Mouse (Mus musculus): Measurements from ENCODE around the gene Olfr1532-ps1. TPM values are rescaled to one million over a fixed set of nuclear protein-coding genes. Genes with fewer than 3 reads are reported as not detected.
"Not testable (repeated sequence)": the region's sequence is repeated elsewhere in the genome, so short reads cannot be mapped to it uniquely, and the experiment has no call there.

The Olfr1532-ps1 gene
- not detected for total RNA-seq (2021)

DNA sequence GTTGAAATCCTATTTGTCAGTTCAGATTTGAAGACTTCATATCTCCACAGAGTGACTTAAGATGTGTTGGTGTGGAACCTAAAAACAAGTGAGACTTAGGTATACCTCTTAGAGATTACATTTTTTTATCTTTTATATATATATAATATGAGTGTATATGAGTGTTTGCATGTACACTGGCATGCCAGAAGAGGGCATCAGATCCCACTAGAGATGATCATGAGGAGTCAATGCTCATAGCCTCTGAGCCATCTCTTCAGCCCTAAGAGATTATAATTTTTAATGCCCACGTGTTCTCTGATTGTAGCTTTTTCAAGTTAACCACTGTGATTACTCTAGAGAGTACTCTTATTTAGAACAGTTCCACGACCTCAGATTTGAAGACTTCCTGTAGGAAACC lies at the start of gene Olfr1532-ps1:
Gene Olfr1532-ps1, plus strand, starts transcription at position 326 of the 400 bp plus-strand sequence.
- intact Hi-C loops (cut with DNase I) = no loop called here
- DNase-seq (ENCODE audit: low spot score) = no peak

DNA sequence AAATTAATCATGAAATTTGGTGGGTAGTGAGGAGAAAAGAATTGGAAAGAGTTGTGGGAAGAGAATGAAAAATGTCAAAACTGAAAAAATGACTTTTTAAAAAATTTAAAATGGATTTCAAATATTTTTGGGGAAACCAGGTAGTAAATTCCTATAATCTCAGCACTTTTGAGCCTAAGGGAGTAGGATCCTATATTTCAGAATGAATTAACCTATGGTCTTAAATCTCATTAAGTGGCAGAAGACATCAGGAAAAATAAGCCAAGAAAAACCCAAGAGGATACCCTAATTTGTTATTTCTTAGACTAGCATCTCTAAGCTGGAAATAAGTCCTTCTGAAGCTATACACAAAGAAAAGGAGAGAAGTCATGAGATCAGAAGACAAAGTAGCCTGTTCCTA lies 44.9 kb upstream of the Olfr1532-ps1 start, which contains the start of gene Olfr704:
Gene Olfr704, plus strand, starts transcription at position 301 of the 400 bp plus-strand sequence.
- no peak for DNase-seq (ENCODE audit: low spot score)
- intact Hi-C loops (cut with DNase I) = no loop called here

DNA sequence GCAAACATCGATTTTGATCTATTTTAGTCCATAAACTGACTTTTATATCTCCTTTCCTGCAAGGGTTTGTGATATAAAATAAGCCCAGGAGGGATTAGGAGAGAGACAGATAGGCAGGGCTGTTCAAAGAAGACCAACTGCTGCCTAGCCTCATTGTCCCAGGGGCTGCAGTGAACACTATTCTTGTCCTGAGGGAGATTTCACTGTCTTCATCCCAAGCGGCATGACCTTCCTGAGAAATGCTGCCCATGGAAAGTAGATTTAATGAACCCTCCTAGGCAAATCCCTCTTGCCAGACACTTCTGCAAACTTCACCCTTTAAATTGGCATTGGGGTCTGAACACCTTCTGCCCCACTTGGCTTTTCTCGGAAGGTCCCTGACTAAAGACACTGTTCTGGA lies 31.0 kb upstream of the Olfr1532-ps1 start, which contains the start of gene Olfr705:
Gene Olfr705, minus strand, starts transcription at position 101 of the 400 bp plus-strand sequence.
- intact Hi-C loops (cut with DNase I) = no loop called here
- DNase-seq (ENCODE audit: low spot score) = no peak

DNA sequence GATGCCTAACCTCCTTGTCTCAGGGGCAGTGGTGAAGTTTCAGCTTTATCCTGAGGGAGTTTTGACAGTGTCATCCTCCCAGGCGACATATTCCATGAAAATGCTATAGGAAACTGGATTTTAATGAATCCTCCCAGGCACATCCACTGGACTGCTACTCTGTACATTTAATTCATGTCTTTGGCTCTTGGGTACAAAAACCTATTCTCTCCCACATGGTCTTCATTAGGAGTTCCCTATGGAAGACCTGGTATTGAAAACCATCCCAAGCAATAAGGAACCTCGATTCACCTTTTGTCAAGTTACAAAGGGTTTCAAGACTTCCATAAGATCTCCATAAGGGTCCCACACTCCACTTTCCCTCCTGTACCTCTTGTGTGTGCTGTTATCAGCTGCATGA lies 19.7 kb upstream of the Olfr1532-ps1 start, which contains the start of gene Olfr706:
Gene Olfr706, minus strand, starts transcription at position 101 of the 400 bp plus-strand sequence.
- no peak for DNase-seq (ENCODE audit: low spot score)
- intact Hi-C loops (cut with DNase I) = no loop called here

DNA sequence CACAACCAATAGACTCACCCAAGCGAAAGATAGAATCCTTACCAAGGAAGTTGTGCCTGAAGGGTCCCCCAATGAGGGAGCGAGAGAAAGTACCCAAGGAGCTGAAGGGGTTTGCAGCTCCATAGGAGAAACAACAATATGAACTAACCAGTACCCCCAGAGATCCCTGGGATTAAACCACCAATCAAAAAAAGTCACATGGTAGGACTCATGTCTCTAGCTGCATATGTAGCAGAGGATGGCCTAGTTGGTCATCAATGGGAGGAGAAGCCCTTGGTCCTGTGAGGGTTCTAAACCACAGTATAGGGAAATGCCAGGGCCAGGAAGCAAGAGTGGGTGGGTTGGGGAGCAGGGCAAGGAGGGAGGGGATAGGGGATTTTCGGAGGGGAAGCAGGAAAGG lies 6.7 kb upstream of the Olfr1532-ps1 start, which contains the start of gene Olfr707:
Gene Olfr707, minus strand, starts transcription at position 101 of the 400 bp plus-strand sequence.
- intact Hi-C loops (cut with DNase I); DNase-seq (ENCODE audit: low spot score): not testable (repeated sequence)

DNA sequence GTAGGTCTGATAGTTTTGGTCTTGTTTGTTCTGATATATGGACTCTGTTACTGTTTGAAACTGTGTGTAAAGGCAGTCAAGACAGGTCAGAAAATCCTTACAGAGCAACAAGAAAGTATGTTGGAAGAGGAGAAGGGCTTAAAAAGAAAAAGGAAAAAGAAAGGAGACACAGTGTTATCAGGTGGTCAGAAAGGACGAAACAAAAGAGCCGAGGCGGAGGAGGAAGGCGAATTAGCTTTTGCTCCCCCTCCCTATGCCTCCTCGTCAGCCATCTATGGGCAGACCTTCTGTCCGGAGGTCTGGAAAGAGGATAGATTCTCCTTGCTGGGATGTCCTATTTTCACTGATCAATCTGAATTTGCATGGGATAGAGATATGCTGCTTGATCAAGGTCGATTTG lies 13.2 kb downstream of the Olfr1532-ps1 start:
- intact Hi-C loops (cut with DNase I); DNase-seq (ENCODE audit: low spot score): not testable (repeated sequence)

DNA sequence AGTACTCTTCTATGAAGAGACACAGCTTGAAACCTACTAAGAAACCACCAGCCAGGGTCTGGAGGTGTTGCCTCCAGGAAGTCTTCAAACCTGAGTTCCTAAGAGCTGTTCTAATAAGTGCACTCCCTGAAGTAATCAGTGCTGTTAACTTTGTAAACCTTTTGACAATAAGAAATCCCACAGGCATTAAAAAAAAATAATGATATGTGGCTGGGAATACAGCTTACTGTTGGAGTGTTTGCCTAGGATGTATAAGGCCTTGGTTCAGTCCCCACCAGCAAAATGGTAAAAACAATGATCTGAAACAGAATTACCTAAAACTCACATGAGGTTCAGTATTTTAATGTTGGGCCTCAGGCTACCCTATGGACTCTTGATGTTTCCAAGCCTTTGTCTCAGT lies 24.3 kb downstream of the Olfr1532-ps1 start, which contains the start of gene Olfr709-ps1:
Gene Olfr709-ps1, minus strand, starts transcription at position 101 of the 400 bp plus-strand sequence.
- intact Hi-C loops (cut with DNase I) = no loop called here
- no peak for DNase-seq (ENCODE audit: low spot score)

DNA sequence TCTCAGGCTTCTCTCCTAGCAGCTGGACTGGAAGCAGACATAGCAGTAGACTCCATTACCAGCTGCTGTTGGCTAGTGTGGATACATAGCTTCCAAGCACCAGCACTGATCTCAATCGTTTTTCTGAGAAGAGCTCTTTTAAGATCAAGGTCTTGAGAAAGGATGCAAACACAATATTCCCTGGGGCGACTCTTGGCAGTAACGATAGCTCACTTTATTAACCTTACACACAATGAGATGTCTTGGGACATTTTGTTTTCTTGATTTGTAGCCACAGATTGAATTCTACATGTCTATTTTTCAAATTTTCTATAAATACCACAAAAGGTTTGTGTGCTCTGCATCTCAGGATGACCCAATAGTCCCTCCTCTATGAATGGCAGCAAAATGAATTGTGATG lies 40.4 kb downstream of the Olfr1532-ps1 start, which contains the start of gene Olfr710:
Gene Olfr710, minus strand, starts transcription at position 101 of the 400 bp plus-strand sequence.
- no peak for DNase-seq (ENCODE audit: low spot score)
- intact Hi-C loops (cut with DNase I) = no loop called here

DNA sequence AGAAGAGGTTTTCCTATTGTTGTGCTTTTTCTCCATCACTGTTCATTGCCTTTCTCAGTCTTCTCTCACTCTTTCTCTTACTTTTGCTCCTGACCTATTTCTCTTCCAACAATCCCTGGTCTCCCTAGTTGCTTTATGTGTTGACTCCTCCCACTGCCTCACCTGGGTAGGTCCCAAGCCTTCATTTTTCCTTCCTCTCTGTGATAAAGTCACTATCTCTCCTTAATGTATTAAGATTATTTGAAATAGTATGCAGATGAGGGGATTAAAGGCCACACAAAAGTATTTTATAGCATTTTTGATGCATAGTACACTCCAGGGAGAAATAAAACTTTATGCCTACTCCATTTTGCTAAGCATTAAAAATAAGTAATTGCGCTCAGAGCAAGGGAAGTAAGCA lies 56.0 kb downstream of the Olfr1532-ps1 start, which contains the start of gene Olfr6:
Gene Olfr6, minus strand, starts transcription at position 101 of the 400 bp plus-strand sequence.
- intact Hi-C loops (cut with DNase I) = no loop called here
- no peak for DNase-seq (ENCODE audit: low spot score)

Other genes with a start within 250 kb of the Olfr1532-ps1 start
- gene Olfr693, start 227.4 kb upstream of the Olfr1532-ps1 start, total RNA-seq (2021) = not detected
- not detected for gene Olfr694, start 216.2 kb upstream of the Olfr1532-ps1 start, total RNA-seq (2021)
- not detected for gene Olfr695, start 191.6 kb upstream of the Olfr1532-ps1 start, total RNA-seq (2021)
- gene Olfr697, start 165.6 kb upstream of the Olfr1532-ps1 start, total RNA-seq (2021) = not detected
- gene Olfr698, start 152.6 kb upstream of the Olfr1532-ps1 start, total RNA-seq (2021) = not detected
- gene Olfr699, start 114.8 kb upstream of the Olfr1532-ps1 start, total RNA-seq (2021) = not detected
- not detected for gene Olfr700, start 99.2 kb upstream of the Olfr1532-ps1 start, total RNA-seq (2021)
- not detected for gene Olfr701, start 93.9 kb upstream of the Olfr1532-ps1 start, total RNA-seq (2021)
- gene Olfr702, start 74.1 kb upstream of the Olfr1532-ps1 start, total RNA-seq (2021) = not detected
- not detected for gene Olfr703, start 64.6 kb upstream of the Olfr1532-ps1 start, total RNA-seq (2021)
- not detected for gene Olfr704, start 44.8 kb upstream of the Olfr1532-ps1 start, total RNA-seq (2021)
- gene Olfr705, start 31.1 kb upstream of the Olfr1532-ps1 start, total RNA-seq (2021) = not detected
- not detected for gene Olfr706, start 19.8 kb upstream of the Olfr1532-ps1 start, total RNA-seq (2021)
- gene Olfr707, start 6.8 kb upstream of the Olfr1532-ps1 start, total RNA-seq (2021) = not detected
- not detected for gene Olfr709-ps1, start 24.2 kb downstream of the Olfr1532-ps1 start, total RNA-seq (2021)
- not detected for gene Olfr710, start 40.3 kb downstream of the Olfr1532-ps1 start, total RNA-seq (2021)
- not detected for gene Olfr6, start 55.9 kb downstream of the Olfr1532-ps1 start, total RNA-seq (2021)
- gene Olfr711, start 67.5 kb downstream of the Olfr1532-ps1 start, total RNA-seq (2021) = not detected
- not detected for gene Olfr2, start 98.1 kb downstream of the Olfr1532-ps1 start, total RNA-seq (2021)
- gene Olfr713, start 123.2 kb downstream of the Olfr1532-ps1 start, total RNA-seq (2021) = not detected
- gene Olfr714, start 163.0 kb downstream of the Olfr1532-ps1 start, total RNA-seq (2021) = not detected
- not detected for gene Olfr17, start 185.2 kb downstream of the Olfr1532-ps1 start, total RNA-seq (2021)
- gene Olfr715b, start 202.4 kb downstream of the Olfr1532-ps1 start, total RNA-seq (2021) = not detected
- not detected for gene Olfr715, start 223.1 kb downstream of the Olfr1532-ps1 start, total RNA-seq (2021)
- not detected for gene Olfr716, start 230.3 kb downstream of the Olfr1532-ps1 start, total RNA-seq (2021)